Mouse (Mus musculus): ENCODE results near the gene Abca17. TPM values are rescaled to one million over a fixed set of nuclear protein-coding genes. Genes with fewer than 3 reads are reported as not detected.
A peak's percentile ranks its signal among the peaks of the same experiment; 100 is the strongest.

The Abca17 gene
- polyA plus RNA-seq, 1 experiment from 2014 or later, result not detected

DNA sequence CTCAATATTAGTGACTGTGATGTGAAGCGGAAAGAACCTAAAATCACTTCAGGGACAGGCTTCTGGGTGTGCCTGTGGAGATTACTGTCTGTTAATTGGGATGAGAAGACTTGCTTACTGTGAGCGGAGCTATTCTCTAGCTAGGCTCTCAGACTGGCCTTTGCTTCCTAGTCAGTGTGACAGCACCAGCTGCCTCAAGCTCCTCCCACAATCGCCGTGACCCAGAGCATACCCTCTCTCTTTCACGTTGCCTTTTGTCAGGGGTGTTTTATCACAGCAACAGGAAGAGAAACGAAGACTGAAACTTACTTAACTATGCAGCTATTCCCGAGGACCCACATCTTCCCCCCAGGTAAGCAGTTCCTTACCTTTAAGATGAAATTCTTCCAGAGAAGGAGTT, 4.0 kb downstream of the Abca17 start:
- H3K9ac ChIP-seq, result no peak overlapping the region
- H3K27ac ChIP-seq, result no peak overlapping the region
- DNase-seq (no peak), ATAC-seq (ENCODE audit: low read depth) (no peak)
- no peaks in the 10 kb centered on the region for H3K9me3 ChIP-seq (replicated peaks)
- no peaks in the 10 kb centered on the region for H3K36me3 ChIP-seq
- peaks cover 21% of the 10 kb centered on the region for H3K27me3 ChIP-seq
- H3K4me2 ChIP-seq, result no peak overlapping the region
- WGBS (ENCODE audit: insufficient replicate concordance), result 42% methylated on average over 7 of the region's 7 CpGs
- H3K4me3 ChIP-seq (replicated peaks), result no peak overlapping the region
- H3K4me1 ChIP-seq (replicated peaks), result peaks cover 17% of the 10 kb centered on the region

GRCm38 (mm10) chr17:24344672-24345071, 6.2 kb downstream of the Abca17 start:
- H3K4me1 ChIP-seq (replicated peaks), result peaks cover 6% of the 10 kb centered on the region; the same call in 1 of the 2 replicates
- no peak overlapping the region for H3K27ac ChIP-seq
- no peaks in the 10 kb centered on the region for H3K36me3 ChIP-seq
- H3K27me3 ChIP-seq, result peaks cover 4% of the 10 kb centered on the region; the same call in 1 of the 2 replicates
- DNase-seq, result no peak
- WGBS (ENCODE audit: insufficient replicate concordance), result 34% methylated on average over 8 of the region's 8 CpGs
- peak; percentile 39; the same call in 1 of the 2 replicates for ATAC-seq (ENCODE audit: low read depth)
- H3K4me2 ChIP-seq, result 0 out of 2 replicates have a peak overlapping the region, but pooled peaks have one; percentile 12
- H3K4me3 ChIP-seq (replicated peaks), result no peak overlapping the region
- no peak overlapping the region for H3K9ac ChIP-seq
- no peaks in the 10 kb centered on the region for H3K9me3 ChIP-seq (replicated peaks)

GRCm38 (mm10) chr17:24327656-24328055, 23.2 kb downstream of the Abca17 start:
- ATAC-seq (ENCODE audit: low read depth), result no peak
- H3K9me3 ChIP-seq (replicated peaks), result no peaks in the 10 kb centered on the region
- 74% methylated on average over 7 of the region's 7 CpGs for WGBS (ENCODE audit: insufficient replicate concordance)
- DNase-seq, result no peak
- no peaks in the 10 kb centered on the region for H3K27me3 ChIP-seq
- no peak overlapping the region for H3K4me2 ChIP-seq
- no peak overlapping the region for H3K9ac ChIP-seq
- H3K4me1 ChIP-seq (replicated peaks), result peaks cover 5% of the 10 kb centered on the region
- H3K36me3 ChIP-seq, result no peaks in the 10 kb centered on the region
- no peak overlapping the region for H3K27ac ChIP-seq
- no peak overlapping the region for H3K4me3 ChIP-seq (replicated peaks)

DNA sequence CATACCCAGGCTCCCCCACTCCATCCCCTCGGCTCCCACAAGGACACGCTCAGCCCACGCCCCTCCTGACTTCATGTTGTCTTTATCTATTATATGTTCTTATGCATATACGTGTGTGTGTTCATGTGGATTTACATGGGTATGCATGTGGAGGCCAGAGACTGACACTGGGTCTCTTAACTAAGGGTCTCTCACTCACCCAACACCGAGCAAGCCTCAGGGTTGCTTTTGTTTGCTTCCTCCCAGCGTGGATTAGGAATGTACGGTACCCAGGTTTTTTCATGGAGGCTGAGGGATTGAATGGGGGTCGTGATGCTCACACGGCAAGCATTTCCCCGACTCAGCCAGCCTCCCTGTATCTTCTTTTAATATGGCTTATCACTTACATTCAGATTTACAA, 25.8 kb downstream of the Abca17 start:
- Histone ChIP-seq H3K4me2 (no peak overlapping the region), H3K9me3 (replicated peaks) (no peaks in the 10 kb centered on the region), H3K4me1 (replicated peaks) (no peaks in the 10 kb centered on the region), H3K36me3 (no peaks in the 10 kb centered on the region), H3K27ac (no peak overlapping the region), H3K27me3 (no peaks in the 10 kb centered on the region), H3K4me3 (replicated peaks) (no peak overlapping the region), H3K9ac (no peak overlapping the region)
- WGBS (ENCODE audit: insufficient replicate concordance), result 73% methylated on average over 10 of the region's 10 CpGs
- ATAC-seq (ENCODE audit: low read depth) (no peak), DNase-seq (no peak)

DNA sequence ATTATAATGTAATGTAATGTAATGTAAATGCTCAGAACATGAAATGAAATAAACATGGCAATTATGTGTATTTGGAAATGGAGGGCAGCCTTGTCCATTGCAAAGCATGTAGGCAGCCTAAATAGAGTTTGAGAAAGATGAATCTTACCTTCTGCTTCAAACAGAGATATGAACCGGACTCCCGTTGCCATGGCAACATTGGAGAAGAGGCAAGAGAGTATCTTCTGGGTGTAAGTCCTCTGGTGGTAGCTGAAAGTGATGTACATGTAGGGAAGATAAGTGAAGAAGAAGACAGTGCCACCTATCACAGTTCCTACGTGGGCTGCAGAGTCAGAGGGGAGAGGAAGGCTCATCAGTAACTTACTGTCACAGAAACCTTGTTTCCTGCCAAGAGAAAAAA, 30.0 kb downstream of the Abca17 start:
- H3K27me3 ChIP-seq, result no peaks in the 10 kb centered on the region
- 0 out of 2 replicates have a peak, but pooled peaks cover 3% of the 10 kb centered on the region for H3K9me3 ChIP-seq (replicated peaks)
- 70% methylated on average over 3 of the region's 3 CpGs for WGBS (ENCODE audit: insufficient replicate concordance)
- ATAC-seq (ENCODE audit: low read depth), result no peak
- H3K4me2 ChIP-seq, result no peak overlapping the region
- H3K27ac ChIP-seq, result no peak overlapping the region
- no peaks in the 10 kb centered on the region for H3K36me3 ChIP-seq
- no peak overlapping the region for H3K9ac ChIP-seq
- H3K4me1 ChIP-seq (replicated peaks), result no peaks in the 10 kb centered on the region
- DNase-seq, result no peak
- no peak overlapping the region for H3K4me3 ChIP-seq (replicated peaks)

- DNase-seq, result peak; percentile 17
- H3K9ac ChIP-seq, result no peak overlapping the region
- no peaks in the 10 kb centered on the region for H3K9me3 ChIP-seq (replicated peaks)
Observed at GRCm38 (mm10) chr17:24307500-24307899, 43.4 kb downstream of the Abca17 start.

DNA sequence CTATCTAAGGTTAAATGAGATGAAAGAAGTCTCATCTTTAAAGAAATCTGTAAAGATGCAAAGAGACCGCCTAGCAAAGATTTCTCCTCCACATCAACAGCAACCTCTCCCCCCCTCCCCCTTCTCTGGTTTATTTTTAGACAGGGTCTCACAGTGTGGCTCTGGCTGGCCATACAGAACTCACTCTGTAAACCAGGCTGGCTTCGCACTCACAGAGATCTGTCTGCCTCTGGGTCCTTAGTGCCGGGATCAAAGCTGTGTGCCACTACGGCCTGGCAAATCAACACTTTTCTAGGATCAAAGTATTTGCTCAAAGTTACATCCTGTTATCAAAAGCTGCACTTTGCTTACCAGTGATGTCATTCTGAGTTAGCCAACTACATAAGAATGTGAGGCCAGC, 50.2 kb downstream of the Abca17 start:
- H3K4me1 ChIP-seq (replicated peaks), result no peaks in the 10 kb centered on the region
- ATAC-seq (ENCODE audit: low read depth) (no peak), DNase-seq (no peak)
- H3K4me2 ChIP-seq, result no peak overlapping the region
- no peak overlapping the region for H3K9ac ChIP-seq
- no peaks in the 10 kb centered on the region for H3K9me3 ChIP-seq (replicated peaks)
- H3K27ac ChIP-seq, result no peak overlapping the region
- 66% methylated on average over 4 of the region's 4 CpGs for WGBS (ENCODE audit: insufficient replicate concordance)
- no peaks in the 10 kb centered on the region for H3K27me3 ChIP-seq
- H3K4me3 ChIP-seq (replicated peaks), result no peak overlapping the region
- no peaks in the 10 kb centered on the region for H3K36me3 ChIP-seq

More at GRCm38 (mm10) chr17:24307500-24307899, 43.4 kb downstream of the Abca17 start:
- H3K4me2 ChIP-seq, result no peak overlapping the region
- no peak overlapping the region for H3K4me3 ChIP-seq (replicated peaks)
- H3K4me1 ChIP-seq (replicated peaks), result no peaks in the 10 kb centered on the region
- no peak for ATAC-seq (ENCODE audit: low read depth)
- no peaks in the 10 kb centered on the region for H3K36me3 ChIP-seq
- H3K27me3 ChIP-seq, result no peaks in the 10 kb centered on the region
- H3K27ac ChIP-seq, result no peak overlapping the region
- WGBS (ENCODE audit: insufficient replicate concordance), result 25% methylated on average over 4 of the region's 4 CpGs

GRCm38 (mm10) chr17:24289338-24289737, 61.5 kb downstream of the Abca17 start:
- no peak for ATAC-seq (ENCODE audit: low read depth)
- Histone ChIP-seq H3K9me3 (replicated peaks) (no peaks in the 10 kb centered on the region), H3K9ac (no peak overlapping the region), H3K4me1 (replicated peaks) (no peaks in the 10 kb centered on the region), H3K27ac (no peak overlapping the region), H3K36me3 (no peaks in the 10 kb centered on the region), H3K4me3 (replicated peaks) (no peak overlapping the region), H3K27me3 (no peaks in the 10 kb centered on the region), H3K4me2 (no peak overlapping the region)
- DNase-seq, result no peak
- WGBS (ENCODE audit: insufficient replicate concordance), result 53% methylated on average over 5 of the region's 5 CpGs

GRCm38 (mm10) chr17:24288477-24288876, 62.4 kb downstream of the Abca17 start:
- Histone ChIP-seq H3K27ac (no peak overlapping the region), H3K4me1 (replicated peaks) (no peaks in the 10 kb centered on the region), H3K9me3 (replicated peaks) (no peaks in the 10 kb centered on the region), H3K4me3 (replicated peaks) (no peak overlapping the region), H3K4me2 (no peak overlapping the region), H3K27me3 (no peaks in the 10 kb centered on the region), H3K9ac (no peak overlapping the region), H3K36me3 (no peaks in the 10 kb centered on the region)
- WGBS (ENCODE audit: insufficient replicate concordance), result 67% methylated on average over 9 of the region's 9 CpGs
- DNase-seq (no peak), ATAC-seq (ENCODE audit: low read depth) (no peak)

DNA sequence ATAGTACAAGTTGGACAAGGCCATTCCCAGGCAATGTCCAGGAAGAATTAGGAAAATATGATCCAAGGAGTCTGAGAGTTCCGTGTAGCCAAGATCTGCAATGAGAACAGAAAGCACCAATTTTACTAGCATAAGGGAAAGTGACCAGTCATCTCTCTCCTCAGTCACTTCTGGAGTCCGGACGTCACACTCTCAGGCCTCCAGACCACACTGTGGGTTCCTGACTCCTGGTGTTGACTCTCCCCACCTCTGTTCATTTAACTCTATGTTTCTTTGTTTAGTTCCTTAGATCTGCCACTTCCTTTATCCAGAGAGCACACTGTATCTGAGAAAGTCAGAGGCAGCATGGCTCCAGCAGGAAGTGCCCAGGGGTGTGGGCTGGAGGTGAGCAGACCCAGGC, 65.2 kb downstream of the Abca17 start:
- H3K4me3 ChIP-seq (replicated peaks), result no peak overlapping the region
- H3K4me1 ChIP-seq (replicated peaks), result no peaks in the 10 kb centered on the region
- ATAC-seq (ENCODE audit: low read depth), result no peak
- WGBS (ENCODE audit: insufficient replicate concordance), result 51% methylated on average over 3 of the region's 3 CpGs
- no peak overlapping the region for H3K4me2 ChIP-seq
- H3K9me3 ChIP-seq (replicated peaks), result no peaks in the 10 kb centered on the region
- DNase-seq, result no peak
- H3K9ac ChIP-seq, result no peak overlapping the region
- no peaks in the 10 kb centered on the region for H3K27me3 ChIP-seq
- no peak overlapping the region for H3K27ac ChIP-seq
- no peaks in the 10 kb centered on the region for H3K36me3 ChIP-seq

DNA sequence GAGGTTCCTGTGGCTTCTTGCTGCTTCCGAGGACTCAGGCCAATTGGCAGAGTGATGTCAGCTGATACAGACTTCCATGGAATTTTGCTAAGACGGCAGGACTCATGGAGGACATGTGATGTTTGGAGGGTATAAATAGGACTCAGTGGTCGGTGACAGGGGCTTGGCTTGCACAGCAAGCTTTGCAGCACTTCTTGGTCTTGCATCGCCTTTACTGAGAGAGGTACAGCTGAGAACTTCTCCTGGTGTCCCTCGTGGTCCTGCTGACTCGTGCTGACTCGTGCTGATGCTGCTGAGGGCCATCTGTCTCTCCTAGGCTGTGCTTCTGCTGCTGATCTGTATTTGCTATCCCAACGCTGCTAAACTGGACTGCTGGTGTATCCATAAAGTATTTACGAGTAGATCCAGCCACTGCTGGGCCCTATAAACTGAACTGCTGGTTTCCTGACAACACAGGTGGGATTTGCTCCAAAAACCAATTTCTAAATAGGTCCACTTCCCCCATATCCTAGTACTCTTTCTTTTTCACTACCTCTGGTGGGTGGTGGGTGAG, 67.5 kb downstream of the Abca17 start:
- no peaks in the 10 kb centered on the region for H3K9me3 ChIP-seq (replicated peaks)
- H3K4me1 ChIP-seq (replicated peaks), result peaks cover 9% of the 10 kb centered on the region; the same call in 1 of the 2 replicates
- no peaks in the 10 kb centered on the region for H3K27me3 ChIP-seq
- H3K4me2 ChIP-seq, result no peak overlapping the region
- ATAC-seq (ENCODE audit: low read depth) (no peak), DNase-seq (no peak)
- no peak overlapping the region for H3K27ac ChIP-seq
- no peak overlapping the region for H3K9ac ChIP-seq
- H3K36me3 ChIP-seq, result no peaks in the 10 kb centered on the region
- H3K4me3 ChIP-seq (replicated peaks), result no peak overlapping the region
- WGBS (ENCODE audit: insufficient replicate concordance), result 53% methylated on average over 9 of the region's 9 CpGs

DNA sequence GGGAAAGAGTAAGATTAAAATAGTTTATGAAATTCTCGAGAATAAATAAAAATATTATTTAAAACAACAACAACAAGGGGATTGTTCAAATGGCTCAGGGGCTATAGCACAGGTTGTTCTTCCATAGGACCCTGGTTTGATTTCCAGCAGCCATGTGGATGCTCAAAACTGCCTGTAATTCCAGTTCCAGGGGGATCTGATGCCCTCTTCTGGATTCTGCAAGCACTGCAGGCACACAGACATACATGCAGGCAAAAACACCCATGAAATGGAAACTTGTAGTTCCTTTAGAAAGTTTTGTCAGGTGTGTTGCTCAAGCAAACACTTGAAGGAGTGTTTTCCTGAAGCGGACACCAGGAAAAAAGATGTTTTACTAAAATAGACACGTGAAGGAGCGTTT, 68.2 kb downstream of the Abca17 start:
- H3K27me3 ChIP-seq, result no peaks in the 10 kb centered on the region
- H3K4me1 ChIP-seq (replicated peaks), result peaks cover 9% of the 10 kb centered on the region; the same call in 1 of the 2 replicates
- DNase-seq (no peak), ATAC-seq (ENCODE audit: low read depth) (no peak)
- no peak overlapping the region for H3K9ac ChIP-seq
- H3K36me3 ChIP-seq, result no peaks in the 10 kb centered on the region
- H3K4me2 ChIP-seq, result no peak overlapping the region
- H3K4me3 ChIP-seq (replicated peaks), result no peak overlapping the region
- WGBS (ENCODE audit: insufficient replicate concordance), result 61% methylated on average over 4 of the region's 4 CpGs
- no peak overlapping the region for H3K27ac ChIP-seq
- H3K9me3 ChIP-seq (replicated peaks), result 0 out of 2 replicates have a peak, but pooled peaks cover 2% of the 10 kb centered on the region
